Mouse (Mus musculus): ENCODE measurements around the gene Slc1a7. TPM values are rescaled to one million over a fixed set of nuclear protein-coding genes. Genes with fewer than 3 reads are reported as not detected.
A peak's percentile ranks its signal among the peaks of the same experiment; 100 is the strongest.

Slc1a7 gene
- polyA plus RNA-seq, 1 experiment from 2014 or later = not detected

GRCm38 (mm10) chr4:107975004-107975403 is 6.9 kb downstream of the Slc1a7 start:
- H3K4me2 ChIP-seq (replicated peaks; ENCODE audit: low read depth, low read length) = no peak overlapping the region
- no peak overlapping the region for H3K4me3 ChIP-seq (ENCODE audit: low read depth, low read length)
- H3K27ac ChIP-seq (ENCODE audit: low read length) = no peak overlapping the region
- WGBS = 62% methylated on average over 7 of the region's 7 CpGs
- 0 out of 2 replicates have a peak, but pooled peaks cover 3% of the 10 kb centered on the region for H3K4me1 ChIP-seq (ENCODE audit: control insufficient read depth, insufficient read depth, low read length)
- H3K9me3 ChIP-seq (ENCODE audit: control insufficient read depth, low read depth, low read length) = no peaks in the 10 kb centered on the region
- no peak overlapping the region for H3K9ac ChIP-seq (replicated peaks; ENCODE audit: low read depth, low read length)
- no peaks in the 10 kb centered on the region for H3K36me3 ChIP-seq (ENCODE audit: control insufficient read depth, insufficient read depth, low read length)
- no peaks in the 10 kb centered on the region for H3K27me3 ChIP-seq (ENCODE audit: control insufficient read depth, insufficient read depth, low read length)
- ATAC-seq (ENCODE audit: insufficient number of reproducible peaks, insufficient read depth, low FRiP score, low read depth) = no peak

- 0 out of 2 replicates have a peak, but pooled peaks cover 3% of the 10 kb centered on the region for H3K4me1 ChIP-seq (ENCODE audit: control insufficient read depth, insufficient read depth, low read length)
- ATAC-seq (ENCODE audit: insufficient number of reproducible peaks, insufficient read depth, low FRiP score, low read depth) = no peak
- H3K4me3 ChIP-seq (ENCODE audit: low read depth, low read length) = no peak overlapping the region
- H3K27me3 ChIP-seq (ENCODE audit: control insufficient read depth, insufficient read depth, low read length) = no peaks in the 10 kb centered on the region
- no peaks in the 10 kb centered on the region for H3K9me3 ChIP-seq (ENCODE audit: control insufficient read depth, low read depth, low read length)
- 60% methylated on average over 4 of the region's 4 CpGs for WGBS
- no peak overlapping the region for H3K27ac ChIP-seq (ENCODE audit: low read length)
- H3K36me3 ChIP-seq (ENCODE audit: control insufficient read depth, insufficient read depth, low read length) = no peaks in the 10 kb centered on the region
- H3K4me2 ChIP-seq (replicated peaks; ENCODE audit: low read depth, low read length) = no peak overlapping the region
- H3K9ac ChIP-seq (replicated peaks; ENCODE audit: low read depth, low read length) = no peak overlapping the region
These were observed 9.5 kb downstream of the Slc1a7 start for GRCm38 (mm10) chr4:107977593-107977992.

- Histone ChIP-seq H3K36me3 (ENCODE audit: control insufficient read depth, insufficient read depth, low read length) (no peaks in the 10 kb centered on the region), H3K27me3 (ENCODE audit: control insufficient read depth, insufficient read depth, low read length) (no peaks in the 10 kb centered on the region), H3K4me3 (ENCODE audit: low read depth, low read length) (no peak overlapping the region), H3K4me1 (ENCODE audit: control insufficient read depth, insufficient read depth, low read length) (0 out of 2 replicates have a peak, but pooled peaks cover 3% of the 10 kb centered on the region), H3K9ac (replicated peaks; ENCODE audit: low read depth, low read length) (no peak overlapping the region), H3K9me3 (ENCODE audit: control insufficient read depth, low read depth, low read length) (no peaks in the 10 kb centered on the region), H3K27ac (ENCODE audit: low read length) (no peak overlapping the region), H3K4me2 (replicated peaks; ENCODE audit: low read depth, low read length) (no peak overlapping the region)
- 40% methylated on average over 2 of the region's 2 CpGs for WGBS
- no peak for ATAC-seq (ENCODE audit: insufficient number of reproducible peaks, insufficient read depth, low FRiP score, low read depth)
These were observed 11.4 kb downstream of the Slc1a7 start for GRCm38 (mm10) chr4:107979530-107979929.

- Histone ChIP-seq H3K36me3 (ENCODE audit: control insufficient read depth, insufficient read depth, low read length) (no peaks in the 10 kb centered on the region), H3K9me3 (ENCODE audit: control insufficient read depth, low read depth, low read length) (no peaks in the 10 kb centered on the region), H3K4me2 (replicated peaks; ENCODE audit: low read depth, low read length) (no peak overlapping the region), H3K9ac (replicated peaks; ENCODE audit: low read depth, low read length) (no peak overlapping the region), H3K4me1 (ENCODE audit: control insufficient read depth, insufficient read depth, low read length) (0 out of 2 replicates have a peak, but pooled peaks cover 3% of the 10 kb centered on the region), H3K27me3 (ENCODE audit: control insufficient read depth, insufficient read depth, low read length) (no peaks in the 10 kb centered on the region), H3K27ac (ENCODE audit: low read length) (no peak overlapping the region), H3K4me3 (ENCODE audit: low read depth, low read length) (no peak overlapping the region)
- whole genome bisulfite sequencing = 79% methylated on average over 6 of the region's 6 CpGs
- no peak for ATAC-seq (ENCODE audit: insufficient number of reproducible peaks, insufficient read depth, low FRiP score, low read depth)
These were observed 12.0 kb downstream of the Slc1a7 start for GRCm38 (mm10) chr4:107980002-107980600.

- no peak for ATAC-seq (ENCODE audit: insufficient number of reproducible peaks, insufficient read depth, low FRiP score, low read depth)
- no peak overlapping the region; the same call in 1 of the 2 replicates for H3K27ac ChIP-seq (ENCODE audit: low read length)
- no peaks in the 10 kb centered on the region for H3K9me3 ChIP-seq (ENCODE audit: control insufficient read depth, low read depth, low read length)
- 0 out of 2 replicates have a peak, but pooled peaks cover 3% of the 10 kb centered on the region for H3K4me1 ChIP-seq (ENCODE audit: control insufficient read depth, insufficient read depth, low read length)
- no peak overlapping the region for H3K9ac ChIP-seq (replicated peaks; ENCODE audit: low read depth, low read length)
- H3K36me3 ChIP-seq (ENCODE audit: control insufficient read depth, insufficient read depth, low read length) = no peaks in the 10 kb centered on the region
- 78% methylated on average over 1 of the region's 1 CpGs for WGBS
- H3K4me2 ChIP-seq (replicated peaks; ENCODE audit: low read depth, low read length) = no peak overlapping the region
- H3K27me3 ChIP-seq (ENCODE audit: control insufficient read depth, insufficient read depth, low read length) = no peaks in the 10 kb centered on the region
- H3K4me3 ChIP-seq (ENCODE audit: low read depth, low read length) = no peak overlapping the region
These were observed 15.6 kb downstream of the Slc1a7 start for GRCm38 (mm10) chr4:107983717-107984116.

- no peak overlapping the region for H3K9ac ChIP-seq (replicated peaks; ENCODE audit: low read depth, low read length)
- no peaks in the 10 kb centered on the region for H3K9me3 ChIP-seq (ENCODE audit: control insufficient read depth, low read depth, low read length)
- no peak overlapping the region for H3K4me2 ChIP-seq (replicated peaks; ENCODE audit: low read depth, low read length)
These were observed 16.3 kb downstream of the Slc1a7 start for GRCm38 (mm10) chr4:107984282-107984981.

GRCm38 (mm10) chr4:107985812-107986211 is 17.7 kb downstream of the Slc1a7 start:
- no peaks in the 10 kb centered on the region for H3K27me3 ChIP-seq (ENCODE audit: control insufficient read depth, insufficient read depth, low read length)
- no peaks in the 10 kb centered on the region for H3K36me3 ChIP-seq (ENCODE audit: control insufficient read depth, insufficient read depth, low read length)
- no peak overlapping the region for H3K9ac ChIP-seq (replicated peaks; ENCODE audit: low read depth, low read length)
- H3K4me2 ChIP-seq (replicated peaks; ENCODE audit: low read depth, low read length) = no peak overlapping the region
- no peak overlapping the region for H3K4me3 ChIP-seq (ENCODE audit: low read depth, low read length)
- H3K9me3 ChIP-seq (ENCODE audit: control insufficient read depth, low read depth, low read length) = no peaks in the 10 kb centered on the region
- no peak for ATAC-seq (ENCODE audit: insufficient number of reproducible peaks, insufficient read depth, low FRiP score, low read depth)
- H3K27ac ChIP-seq (ENCODE audit: low read length) = no peak overlapping the region
- no peaks in the 10 kb centered on the region for H3K4me1 ChIP-seq (ENCODE audit: control insufficient read depth, insufficient read depth, low read length)
- 78% methylated on average over 5 of the region's 5 CpGs for WGBS

More at GRCm38 (mm10) chr4:107984282-107984981, 16.3 kb downstream of the Slc1a7 start:
- peak; percentile 37; the same call in 1 of the 2 replicates for ATAC-seq (ENCODE audit: insufficient number of reproducible peaks, insufficient read depth, low FRiP score, low read depth)
- 0 out of 2 replicates have a peak, but pooled peaks cover under 1% of the 10 kb centered on the region for H3K4me1 ChIP-seq (ENCODE audit: control insufficient read depth, insufficient read depth, low read length)
- no peak overlapping the region for H3K4me3 ChIP-seq (ENCODE audit: low read depth, low read length)
- no peak overlapping the region; the same call in 1 of the 2 replicates for H3K27ac ChIP-seq (ENCODE audit: low read length)
- 56% methylated on average over 7 of the region's 7 CpGs for WGBS
- no peaks in the 10 kb centered on the region for H3K36me3 ChIP-seq (ENCODE audit: control insufficient read depth, insufficient read depth, low read length)
- no peaks in the 10 kb centered on the region for H3K27me3 ChIP-seq (ENCODE audit: control insufficient read depth, insufficient read depth, low read length)

GRCm38 (mm10) chr4:107986386-107987168 is 18.4 kb downstream of the Slc1a7 start:
- 87% methylated on average over 11 of the region's 11 CpGs for WGBS
- H3K9ac ChIP-seq (replicated peaks; ENCODE audit: low read depth, low read length) = no peak overlapping the region
- no peak overlapping the region for H3K4me2 ChIP-seq (replicated peaks; ENCODE audit: low read depth, low read length)
- H3K27me3 ChIP-seq (ENCODE audit: control insufficient read depth, insufficient read depth, low read length) = no peaks in the 10 kb centered on the region
- no peaks in the 10 kb centered on the region for H3K9me3 ChIP-seq (ENCODE audit: control insufficient read depth, low read depth, low read length)
- H3K4me1 ChIP-seq (ENCODE audit: control insufficient read depth, insufficient read depth, low read length) = no peaks in the 10 kb centered on the region
- no peak overlapping the region for H3K4me3 ChIP-seq (ENCODE audit: low read depth, low read length)
- H3K36me3 ChIP-seq (ENCODE audit: control insufficient read depth, insufficient read depth, low read length) = no peaks in the 10 kb centered on the region
- no peak for ATAC-seq (ENCODE audit: insufficient number of reproducible peaks, insufficient read depth, low FRiP score, low read depth)
- H3K27ac ChIP-seq (ENCODE audit: low read length) = no peak overlapping the region

All from stomach, embryonic 14.5 days (tissue).